Mouse (Mus musculus) brain, embryonic 14.5 days (tissue): ENCODE results near the gene Kcnk3.

Source experiments
- CTCF ChIP-seq: fragments of 200-500 bp; IDR thresholded peaks from 2 replicates; pipeline ENCODE4 v1.5.1; 2012; ENCODE audit warnings: inconsistent platforms, mild to moderate bottlenecking, moderate library complexity, borderline replicate concordance; ENCODE audit not compliant: insufficient read depth, insufficient read length; ENCODE audit errors: extremely low read depth
- POLR2A ChIP-seq: fragments of 200-500 bp; IDR thresholded peaks from 2 replicates; pipeline ENCODE4 v1.6.1; 2012; ENCODE audit warnings: mild to moderate bottlenecking, inconsistent platforms, borderline replicate concordance; ENCODE audit not compliant: poor library complexity, insufficient read depth, insufficient read length, severe bottlenecking; ENCODE audit errors: extremely low read depth

- no peak for TF ChIP-seq POLR2A
- no peak for TF ChIP-seq CTCF
These were observed 72.8 kb downstream of the Kcnk3 start for GRCm38 (mm10) chr5:30660813-30661212.
